Mouse (Mus musculus) liver, embryonic 14.5 days (tissue): ENCODE measurements around the gene Chka. TPM values are rescaled to one million over a fixed set of nuclear protein-coding genes. Genes with fewer than 3 reads are reported as not detected.

Experiments used
- ATAC-seq: fragments of 200-750 bp; cut with Nextera tagmentation; 2 replicates; pipeline ENCODE4 v1.8.0; 2017; ENCODE audit warnings: moderate number of reproducible peaks, mild to moderate bottlenecking, moderate library complexity; ENCODE audit not compliant: insufficient read depth
- DNase-seq, 3 experiments: peaks; one replicate each; pipeline ENCODE4 v3.0.0-alpha.2; 2012 to 2013; ENCODE audit warnings: low read depth in 3 of 3, low spot score in 3 of 3
- H3K27ac ChIP-seq: fragments of 300-500 bp; sonication (generic); 2 replicates; pipeline ENCODE4 v1.5.1; 2014; ENCODE audit warnings: moderate library complexity, mild to moderate bottlenecking, control low read depth, inconsistent platforms
- H3K27me3 ChIP-seq: fragments of 300-500 bp; sonication (generic); 2 replicates; pipeline ENCODE4 v1.6.1; 2014; ENCODE audit warnings: mild to moderate bottlenecking, low read length, moderate library complexity; ENCODE audit not compliant: control insufficient read depth, insufficient read depth
- H3K36me3 ChIP-seq: fragments of 300-500 bp; sonication (generic); replicated peaks from 2 replicates; pipeline ENCODE4 v1.6.1; 2014; ENCODE audit warnings: low read depth; ENCODE audit not compliant: control insufficient read depth, insufficient read depth
- H3K4me1 ChIP-seq, 2 experiments: fragments of 200-500 bp in 1 of 2; fragments of 300-500 bp in 1 of 2; sonication (generic) in 1 of 2; replicated peaks; 2 replicates each; pipeline ENCODE4 v1.6.1; 2012 to 2014; ENCODE audit warnings: antibody characterized with exemption in 1 of 2, inconsistent platforms in 1 of 2, low read length in 1 of 2; ENCODE audit not compliant: control insufficient read depth in 2 of 2, insufficient read depth in 2 of 2
- H3K4me2 ChIP-seq: fragments of 300-500 bp; sonication (generic); 2 replicates; pipeline ENCODE4 v1.6.1; 2014; ENCODE audit warnings: low read depth, mild to moderate bottlenecking, control low read depth, moderate library complexity
- H3K4me3 ChIP-seq, 2 experiments: fragments of 200-500 bp in 1 of 2; fragments of 300-500 bp in 1 of 2; sonication (generic) in 1 of 2; 2 replicates each; pipeline ENCODE4 v1.5.1; 2012 to 2014; ENCODE audit warnings: low read depth in 2 of 2, low read length in 2 of 2, mild to moderate bottlenecking in 2 of 2, control low read depth in 1 of 2, inconsistent platforms in 1 of 2, moderate library complexity in 1 of 2; ENCODE audit not compliant: insufficient read depth in 1 of 2
- H3K9ac ChIP-seq: fragments of 300-500 bp; sonication (generic); replicated peaks from 2 replicates; pipeline ENCODE4 v1.6.1; 2014; ENCODE audit warnings: mild to moderate bottlenecking, control low read depth, moderate library complexity
- H3K9me3 ChIP-seq: fragments of 300-500 bp; sonication (generic); 2 replicates; pipeline ENCODE4 v1.6.1; 2016; ENCODE audit warnings: low read length, mixed read lengths; ENCODE audit not compliant: control insufficient read depth
- CTCF ChIP-seq: IDR thresholded peaks from 2 replicates; pipeline ENCODE4 v1.5.1; 2016; ENCODE audit warnings: antibody characterized with exemption, low read depth, control low read depth
- EP300 ChIP-seq: IDR thresholded peaks from 2 replicates; pipeline ENCODE4 v1.6.1; 2016; ENCODE audit warnings: antibody characterized with exemption, low read depth
- WGBS: fragments of 180-500 bp; shearing (Covaris S2); extraction: QIAGEN DNeasy Blood & Tissue Kit; methylation state at CpG from one replicate; pipeline ENCODE4 v1.1.7; 2014; ENCODE audit not compliant: insufficient replicate concordance; 5-methylcytosine and 5-hydroxymethylcytosine counted together
- polyA plus RNA-seq, 2 experiments: library from polyadenylated mRNA; depleted of rRNA in 1 of 2; stranded (reverse) in 1 of 2; unstranded in 1 of 2; fragments of >200 nt; fragmentation: Nextera tagmentation in 1 of 2; extraction: Ambion mirVana in 1 of 2; gene quantifications; 2 replicates each; pipeline versions ENCODE4 v1.2.1 to v1.2.3; 2012 to 2014

Chka gene
- polyA plus RNA-seq, 2 experiments = 10.3 to 17.0 TPM

DNA sequence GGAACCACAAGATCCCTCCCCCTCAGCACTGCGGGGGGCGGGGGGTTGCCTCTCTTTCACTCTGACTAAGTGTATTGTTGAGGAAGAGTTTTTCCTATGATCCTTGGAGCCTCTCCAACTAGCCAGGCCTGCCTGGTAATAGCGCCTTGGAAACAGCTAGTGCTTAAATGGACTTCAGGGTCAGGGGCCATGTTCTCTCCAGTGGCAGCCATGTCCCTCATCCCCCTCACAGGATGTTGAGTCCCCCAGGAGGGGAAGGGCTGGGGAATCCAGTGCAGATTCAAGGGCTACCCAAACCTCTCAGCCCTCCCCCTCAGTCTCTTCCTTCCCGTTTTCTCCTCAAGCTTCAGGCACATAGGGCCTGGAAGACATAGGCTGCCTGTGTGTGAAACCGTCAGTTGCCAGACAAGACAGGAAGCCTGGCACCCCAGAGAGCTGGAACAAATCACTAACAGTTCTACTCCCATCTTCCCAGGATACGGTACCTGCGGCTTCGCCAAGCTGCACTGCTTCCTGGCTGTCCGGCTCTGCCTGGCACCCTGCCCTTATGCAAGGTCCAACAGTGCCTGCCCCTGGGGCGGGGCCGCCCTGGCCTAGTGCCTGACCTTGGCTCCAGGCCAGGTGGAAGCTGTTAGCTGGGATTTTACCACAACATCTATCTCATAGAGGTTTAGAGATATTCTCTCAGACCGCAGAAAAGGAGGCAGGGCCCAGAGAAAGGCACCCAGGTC, 77.8 kb downstream of the Chka start, which contains the start of gene Aldh3b1:
Aldh3b1 (minus strand) TSS at position 598 of the 731 bp plus-strand sequence.
- Histone ChIP-seq H3K27me3 (no peaks in the 10 kb centered on the region), H3K4me1 (peaks cover 3 to 12% of the 10 kb centered on the region in 2 experiments), H3K27ac (no peak within 1 kb of the TSS), H3K36me3 (no peaks in the 10 kb centered on the region), H3K4me2 (peak within 1 kb of the TSS; percentile 16; the same call in 1 of the 2 replicates), H3K4me3 (no peak within 1 kb of the TSS), H3K9ac (no peak within 1 kb of the TSS), H3K9me3 (no peaks in the 10 kb centered on the region)
- ATAC-seq = peak; percentile 60
- no peak for DNase-seq
- WGBS = 21% methylated on average over 12 of the region's 12 CpGs
- TF ChIP-seq CTCF (no peak), EP300 (no peak)

DNA sequence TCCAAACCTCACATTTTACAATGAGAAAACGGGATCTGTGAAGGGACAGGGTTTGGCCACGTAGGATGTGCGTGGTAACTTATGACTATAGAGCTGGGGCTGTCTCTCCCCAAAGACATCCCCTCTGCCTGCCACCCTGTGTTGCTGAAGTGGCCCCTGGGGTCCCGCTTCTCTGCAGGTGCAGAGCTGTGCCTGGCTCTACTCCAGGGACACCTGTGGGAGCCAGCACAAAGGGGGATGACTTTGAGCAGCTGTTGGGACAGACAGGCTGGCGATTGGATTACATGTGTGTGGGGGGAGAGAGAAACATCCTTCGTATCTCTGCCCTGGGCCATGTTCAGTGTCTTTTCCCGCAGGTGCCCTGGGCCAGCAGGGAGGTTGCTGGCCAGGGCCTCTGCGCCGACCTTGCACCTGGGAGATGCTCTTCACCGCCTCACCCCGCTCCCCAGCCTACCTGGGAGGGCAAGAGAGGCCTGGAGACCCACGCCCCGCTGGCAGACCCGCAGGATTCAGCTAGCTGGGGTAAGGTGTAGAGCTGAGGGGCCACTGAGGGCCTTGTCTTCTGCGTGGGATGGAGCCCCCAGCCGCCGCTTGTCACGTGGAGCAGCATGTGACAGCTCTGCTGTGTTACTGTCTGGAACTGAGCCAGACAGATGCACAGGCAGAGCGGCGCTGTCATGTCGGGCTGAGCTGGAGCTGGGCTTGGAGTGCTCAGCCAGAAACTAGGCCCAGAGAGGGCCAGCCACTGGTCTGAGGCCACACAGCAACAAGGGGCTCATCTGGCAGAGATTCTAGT, 78.9 kb downstream of the Chka start:
- Histone ChIP-seq H3K9me3 (no peaks in the 10 kb centered on the region), H3K27ac (no peak overlapping the region), H3K4me3 (no peak overlapping the region), H3K4me1 (peaks cover 2 to 8% of the 10 kb centered on the region in 2 experiments; a peak in 2 of 4 replicates), H3K27me3 (no peaks in the 10 kb centered on the region; the same call in 1 of the 2 replicates), H3K4me2 (no peak overlapping the region), H3K9ac (no peak overlapping the region), H3K36me3 (no peaks in the 10 kb centered on the region)
- TF ChIP-seq EP300 = no peak
- TF ChIP-seq CTCF = no peak
- 69% methylated on average over 21 of the region's 21 CpGs for WGBS
- no peak for ATAC-seq
- no peak for DNase-seq

DNA sequence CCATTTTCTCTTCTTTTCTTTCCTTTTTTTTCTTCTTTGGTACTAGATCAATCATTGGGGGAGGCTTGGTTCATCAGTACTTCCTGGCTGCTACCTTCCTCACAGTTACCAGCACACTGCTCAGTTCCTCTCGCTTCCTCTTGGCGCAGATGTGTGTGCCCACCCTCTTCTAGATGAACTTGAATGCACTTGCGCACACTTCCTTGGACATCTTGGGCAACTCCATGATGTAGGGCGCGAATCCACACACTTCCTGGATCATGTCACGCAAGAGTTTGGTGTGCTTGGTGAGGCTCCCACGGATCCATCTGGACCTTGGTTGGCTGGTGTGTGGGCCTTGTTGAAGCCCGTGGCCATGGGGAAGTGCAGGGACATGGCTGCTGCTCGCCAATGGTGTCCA, 80.1 kb downstream of the Chka start:
- no peak for ATAC-seq
- no peaks in the 10 kb centered on the region for H3K36me3 ChIP-seq
- no peak overlapping the region for H3K4me3 ChIP-seq
- no peak overlapping the region for H3K4me2 ChIP-seq
- H3K9me3 ChIP-seq = no peaks in the 10 kb centered on the region
- no peak for DNase-seq
- no peaks in the 10 kb centered on the region; the same call in 1 of the 2 replicates for H3K27me3 ChIP-seq
- no peak for TF ChIP-seq EP300
- TF ChIP-seq CTCF = no peak
- no peak overlapping the region for H3K9ac ChIP-seq
- 64% methylated on average over 9 of the region's 9 CpGs for WGBS
- no peak overlapping the region for H3K27ac ChIP-seq
- H3K4me1 ChIP-seq = peaks cover 2 to 8% of the 10 kb centered on the region in 2 experiments; a peak in 2 of 4 replicates

DNA sequence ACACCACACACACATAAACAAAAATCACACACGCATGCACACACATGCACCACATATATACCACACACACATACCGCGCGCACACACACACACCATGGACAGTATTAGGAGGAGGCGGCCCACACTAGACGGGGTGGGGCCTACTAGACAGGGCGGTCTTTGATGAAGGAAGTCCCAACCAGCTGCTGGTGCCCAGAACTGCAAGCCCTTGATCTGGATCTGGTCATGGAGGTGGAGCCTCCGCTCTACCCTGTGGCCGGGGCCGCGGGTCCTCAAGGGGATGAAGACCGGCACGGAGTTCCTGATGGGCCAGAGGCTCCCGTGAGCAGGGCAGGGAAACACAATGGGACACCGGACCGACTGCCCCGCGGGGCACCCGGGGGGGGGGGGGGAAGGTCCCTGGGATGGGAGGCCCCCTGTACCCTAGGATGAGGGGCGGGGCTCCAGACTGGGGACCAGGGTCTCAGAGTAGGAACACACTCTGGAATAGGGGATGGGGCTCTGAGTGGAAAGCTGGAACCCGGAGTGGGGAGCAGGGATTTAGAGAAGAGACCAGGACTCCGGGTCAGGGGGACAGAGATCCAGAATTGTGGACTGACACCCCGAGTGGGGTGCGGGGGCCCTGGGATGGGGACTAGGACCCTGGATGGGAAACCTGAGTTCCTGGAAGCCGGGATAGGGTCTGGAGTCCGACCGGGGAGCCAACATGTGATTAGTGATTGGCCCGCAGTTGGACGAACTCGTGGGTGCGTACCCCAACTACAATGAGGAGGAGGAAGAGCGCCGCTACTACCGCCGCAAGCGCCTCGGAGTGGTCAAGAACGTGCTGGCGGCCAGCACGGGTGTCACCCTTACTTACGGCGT, 83.7 kb downstream of the Chka start, which contains the start of gene Unc93b1:
Unc93b1 (plus strand) TSS at position 155 of the 864 bp plus-strand sequence.
- Histone ChIP-seq H3K27me3 (no peaks in the 10 kb centered on the region; the same call in 1 of the 2 replicates), H3K9me3 (no peaks in the 10 kb centered on the region), H3K4me2 (peak within 1 kb of the TSS; percentile 70), H3K36me3 (no peaks in the 10 kb centered on the region), H3K4me3 (peak within 1 kb of the TSS; percentile 49 to 53), H3K4me1 (peaks cover 0 to 2% of the 10 kb centered on the region in 2 experiments; a peak in 1 of 4 replicates), H3K9ac (peak within 1 kb of the TSS; percentile 37; the same call in 1 of the 2 replicates), H3K27ac (no peak within 1 kb of the TSS)
- peak; percentile 76 for ATAC-seq
- no peak for TF ChIP-seq CTCF
- no peak for TF ChIP-seq EP300
- peak in 1 of 3 experiments; percentile 41 for DNase-seq
- WGBS = 4% methylated on average over 42 of the region's 42 CpGs
